Mouse (Mus musculus) testis, adult 10 weeks (tissue): ENCODE data around the gene Polr2f. TPM values are rescaled to one million over a fixed set of nuclear protein-coding genes. Genes with fewer than 3 reads are reported as not detected.

ENCODE experiments used
- polyA plus RNA-seq: library from polyadenylated mRNA; stranded (reverse); fragments of 350-450 nt; fragmentation: Illumina TruSeq; extraction: RNeasy Lipid Tissue Mini Kit (QIAGEN cat#74804); gene quantifications from one replicate; pipeline ENCODE4 v1.2.3, GENCODE M21; 2014; ENCODE audit warnings: low read depth, low replicate concordance

The Polr2f gene
- polyA plus RNA-seq: not detected

DNA sequence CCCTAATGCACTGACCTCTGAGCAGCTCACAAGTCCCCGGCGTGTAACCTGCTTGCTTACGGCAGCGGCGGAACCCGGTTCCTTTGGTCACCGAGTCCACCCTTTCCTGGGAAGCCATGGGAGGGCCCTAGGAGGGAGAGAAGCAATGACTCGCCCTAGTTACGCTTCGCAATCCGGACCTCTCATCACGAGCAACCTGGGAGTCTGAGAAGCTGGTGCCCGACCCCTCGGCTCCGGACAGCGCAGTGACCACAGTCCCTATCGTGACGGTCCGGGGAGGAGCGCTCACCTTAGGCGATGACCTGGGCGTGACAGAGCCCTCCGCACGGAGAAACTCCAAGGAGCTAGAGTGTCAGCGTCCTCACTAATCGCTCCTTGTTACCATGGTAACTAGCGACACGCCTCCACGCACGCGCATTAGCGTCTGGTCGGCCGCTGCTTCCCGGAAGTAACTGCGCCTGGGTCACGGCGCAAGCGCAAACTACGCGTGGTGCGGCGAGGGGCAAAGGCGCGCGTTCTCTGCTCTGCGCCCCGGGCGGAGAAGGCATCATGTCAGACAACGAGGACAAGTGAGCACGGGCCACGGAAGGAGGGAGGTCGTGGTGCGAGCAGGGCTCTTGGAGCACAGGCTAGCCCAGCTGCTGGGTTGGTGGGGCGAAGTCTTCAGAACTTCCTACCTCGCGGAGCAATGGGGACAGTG lies at the start of gene Polr2f, which contains the start of gene 1700088E04Rik:
Polr2f (plus strand) TSS at position 144 of the 700 bp plus-strand sequence.
1700088E04Rik (minus strand) TSS at position 388 of the 700 bp plus-strand sequence.

GRCm38 (mm10) chr15:79108421-79109320 lies 32.1 kb upstream of the Polr2f start, which contains the start of gene Micall1:
Micall1 (plus strand) TSS chr15:79108898.

GRCm38 (mm10) chr15:79165140-79165539 lies 24.3 kb downstream of the Polr2f start, which contains the start of gene Sox10:
Sox10 (minus strand) TSS chr15:79165240.

Other genes starting within 250 kb of the Polr2f start
- not detected for gene Gm49510, start 241.3 kb upstream of the Polr2f start, polyA plus RNA-seq
- gene Sh3bp1, start 241.2 kb upstream of the Polr2f start, polyA plus RNA-seq: not detected
- 0.49 TPM for gene Pdxp, start 227.1 kb upstream of the Polr2f start, polyA plus RNA-seq
- 5.7 TPM for gene Lgals1, start 214.3 kb upstream of the Polr2f start, polyA plus RNA-seq
- gene Nol12, start 206.1 kb upstream of the Polr2f start, polyA plus RNA-seq: 13.6 TPM
- gene Triobp, start 193.3 kb upstream of the Polr2f start, polyA plus RNA-seq: 0.59 TPM
- gene H1f0, start 112.6 kb upstream of the Polr2f start, polyA plus RNA-seq: 11.0 TPM
- not detected for gene Galr3, start 99.1 kb upstream of the Polr2f start, polyA plus RNA-seq
- 16.7 TPM for gene Ankrd54, start 78.1 kb upstream of the Polr2f start, polyA plus RNA-seq
- 67.2 TPM for gene Eif3l, start 65.8 kb upstream of the Polr2f start, polyA plus RNA-seq
- gene Micall1, start 32.1 kb upstream of the Polr2f start, polyA plus RNA-seq: 14.5 TPM
- gene 1700088E04Rik, start 244 bp downstream of the Polr2f start, polyA plus RNA-seq: 20.5 TPM
- not detected for gene Sox10, start 24.2 kb downstream of the Polr2f start, polyA plus RNA-seq
- 24.5 TPM for gene Pick1, start 88.2 kb downstream of the Polr2f start, polyA plus RNA-seq
- gene Gm49486, start 88.4 kb downstream of the Polr2f start, polyA plus RNA-seq: 1.6 TPM
- not detected for gene Slc16a8, start 113.8 kb downstream of the Polr2f start, polyA plus RNA-seq
- not detected for gene Baiap2l2, start 144.5 kb downstream of the Polr2f start, polyA plus RNA-seq
- gene Pla2g6, start 187.4 kb downstream of the Polr2f start, polyA plus RNA-seq: 3.3 TPM
- 0.67 TPM for gene Maff, start 205.6 kb downstream of the Polr2f start, polyA plus RNA-seq